Mouse (Mus musculus) forebrain, embryonic 10.5 days (tissue): ENCODE measurements around the gene Actc1. TPM values are rescaled to one million over a fixed set of nuclear protein-coding genes. Genes with fewer than 3 reads are reported as not detected.

Experiments used
- DNase-seq: peaks from one replicate; pipeline ENCODE4 v3.0.0-alpha.2; 2017; ENCODE audit warnings: low spot score; ENCODE audit errors: extremely low spot score
- H3K27ac ChIP-seq: fragments of 300-500 bp; sonication (generic); 2 replicates; pipeline ENCODE4 v1.5.1; 2016; ENCODE audit warnings: mild to moderate bottlenecking
- H3K27me3 ChIP-seq: fragments of 300-500 bp; sonication (generic); 2 replicates; pipeline ENCODE4 v1.6.1; 2016; ENCODE audit warnings: mild to moderate bottlenecking; ENCODE audit not compliant: poor library complexity, severe bottlenecking
- H3K36me3 ChIP-seq: fragments of 300-500 bp; sonication (generic); replicated peaks from 2 replicates; pipeline ENCODE4 v1.6.1; 2016; ENCODE audit warnings: mild to moderate bottlenecking, moderate library complexity
- H3K4me1 ChIP-seq: fragments of 300-500 bp; sonication (generic); 2 replicates; pipeline ENCODE4 v1.6.1; 2016
- H3K4me3 ChIP-seq: fragments of 300-500 bp; sonication (generic); 2 replicates; pipeline ENCODE4 v1.5.1; 2016; ENCODE audit warnings: mild to moderate bottlenecking, moderate library complexity
- H3K9me3 ChIP-seq: fragments of 300-500 bp; sonication (generic); 2 replicates; pipeline ENCODE4 v1.6.1; 2016; ENCODE audit warnings: mild to moderate bottlenecking, moderate library complexity
- WGBS: fragments of 180-500 bp; shearing (Covaris S2); methylation state at CpG from one replicate; pipeline ENCODE4 v1.1.7; 2016; 5-methylcytosine and 5-hydroxymethylcytosine counted together
- polyA plus RNA-seq: library from polyadenylated mRNA; unstranded; fragments of >200 nt; fragmentation: Nextera tagmentation; extraction: Ambion mirVana; gene quantifications from 2 replicates; pipeline ENCODE4 v1.2.1, GENCODE M21; 2016

Gene Actc1
- polyA plus RNA-seq, 1 experiment from 2014 or later: 1.5 TPM

- Histone ChIP-seq H3K4me1 (no peaks in the 10 kb centered on the region), H3K27me3 (no peaks in the 10 kb centered on the region), H3K4me3 (no peak overlapping the region), H3K27ac (no peak overlapping the region), H3K9me3 (no peaks in the 10 kb centered on the region), H3K36me3 (no peaks in the 10 kb centered on the region)
- whole genome bisulfite sequencing: 86% methylated on average over 8 of the region's 8 CpGs
- no peak for DNase-seq
Measured at GRCm38 (mm10) chr2:113997484-113997883, 55.9 kb downstream of the Actc1 start.

Other genes with a start within 250 kb of the Actc1 start
- gene Scg5, start 224.4 kb downstream of the Actc1 start, polyA plus RNA-seq: 16.6 and 17.9 TPM in 2 replicates
- 39.2 and 40.2 TPM in 2 replicates for gene Arhgap11a, start 204.9 kb downstream of the Actc1 start, polyA plus RNA-seq
- 0.23 and 0.30 TPM in 2 replicates for gene Gjd2, start 39.9 kb downstream of the Actc1 start, polyA plus RNA-seq
- gene Aqr, start 133.5 kb upstream of the Actc1 start, polyA plus RNA-seq: 50.1 and 52.0 TPM in 2 replicates
- 3.8 and 4.1 TPM in 2 replicates for gene Zfp770, start 147.9 kb upstream of the Actc1 start, polyA plus RNA-seq